Mouse (Mus musculus): ENCODE measurements around the gene Thada. TPM values are rescaled to one million over a fixed set of nuclear protein-coding genes. Genes with fewer than 3 reads are reported as not detected.

Gene Thada
- total RNA-seq, 4 experiments from 2014 or later, result 8.1 to 8.9 (median 8.6) TPM

GRCm38 (mm10) chr17:84351276-84351675 is 114.7 kb downstream of the Thada start:
- no peak for DNase-seq (ENCODE audit: low spot score)

- DNase-seq (ENCODE audit: low spot score), result no peak
Observed at GRCm38 (mm10) chr17:84348865-84349264, 117.1 kb downstream of the Thada start.

GRCm38 (mm10) chr17:84342299-84342817 is 123.6 kb downstream of the Thada start:
- DNase-seq (ENCODE audit: low spot score), result no peak

GRCm38 (mm10) chr17:84341686-84342085 is 124.3 kb downstream of the Thada start:
- DNase-seq (ENCODE audit: low spot score), result no peak

- no peak for DNase-seq (ENCODE audit: low spot score)
Observed at GRCm38 (mm10) chr17:84340574-84340973, 125.4 kb downstream of the Thada start.

GRCm38 (mm10) chr17:84335996-84336395 is 130.0 kb downstream of the Thada start:
- DNase-seq (ENCODE audit: low spot score), result no peak

- DNase-seq (ENCODE audit: low spot score), result no peak
Observed at GRCm38 (mm10) chr17:84335076-84335475, 130.9 kb downstream of the Thada start.

GRCm38 (mm10) chr17:84334241-84335014 is 131.6 kb downstream of the Thada start:
- no peak for DNase-seq (ENCODE audit: low spot score)

GRCm38 (mm10) chr17:84332940-84333339 is 133.1 kb downstream of the Thada start:
- no peak for DNase-seq (ENCODE audit: low spot score)

- DNase-seq (ENCODE audit: low spot score), result no peak
Observed at GRCm38 (mm10) chr17:84330986-84331385, 135.0 kb downstream of the Thada start.

- no peak for DNase-seq (ENCODE audit: low spot score)
Observed at GRCm38 (mm10) chr17:84330506-84330905, 135.5 kb downstream of the Thada start.

- no peak for DNase-seq (ENCODE audit: low spot score)
Observed at GRCm38 (mm10) chr17:84329906-84330470, 136.0 kb downstream of the Thada start.

- no peak for DNase-seq (ENCODE audit: low spot score)
Observed at GRCm38 (mm10) chr17:84328526-84328925, 137.5 kb downstream of the Thada start.

GRCm38 (mm10) chr17:84327051-84327925 is 138.7 kb downstream of the Thada start:
- DNase-seq (ENCODE audit: low spot score), result no peak

- no peak for DNase-seq (ENCODE audit: low spot score)
Observed at GRCm38 (mm10) chr17:84322176-84322575, 143.8 kb downstream of the Thada start.

- no peak for DNase-seq (ENCODE audit: low spot score)
Observed at GRCm38 (mm10) chr17:84321351-84321750, 144.7 kb downstream of the Thada start.

- DNase-seq (ENCODE audit: low spot score), result no peak
Observed at GRCm38 (mm10) chr17:84320576-84320975, 145.4 kb downstream of the Thada start.

- no peak for DNase-seq (ENCODE audit: low spot score)
Observed at GRCm38 (mm10) chr17:84314341-84314740, 151.7 kb downstream of the Thada start.

GRCm38 (mm10) chr17:84313494-84313893 is 152.5 kb downstream of the Thada start:
- no peak for DNase-seq (ENCODE audit: low spot score)

GRCm38 (mm10) chr17:84306151-84306550 is 159.9 kb downstream of the Thada start:
- no peak for DNase-seq (ENCODE audit: low spot score)

- no peak for DNase-seq (ENCODE audit: low spot score)
Observed at GRCm38 (mm10) chr17:84305074-84305473, 160.9 kb downstream of the Thada start.

GRCm38 (mm10) chr17:84304141-84304540 is 161.9 kb downstream of the Thada start:
- DNase-seq (ENCODE audit: low spot score), result no peak

All from heart, adult 8-10 months (tissue).